Comparison of ENCODE assay signal across 8 mouse cellular contexts in the genomic region with DNA sequence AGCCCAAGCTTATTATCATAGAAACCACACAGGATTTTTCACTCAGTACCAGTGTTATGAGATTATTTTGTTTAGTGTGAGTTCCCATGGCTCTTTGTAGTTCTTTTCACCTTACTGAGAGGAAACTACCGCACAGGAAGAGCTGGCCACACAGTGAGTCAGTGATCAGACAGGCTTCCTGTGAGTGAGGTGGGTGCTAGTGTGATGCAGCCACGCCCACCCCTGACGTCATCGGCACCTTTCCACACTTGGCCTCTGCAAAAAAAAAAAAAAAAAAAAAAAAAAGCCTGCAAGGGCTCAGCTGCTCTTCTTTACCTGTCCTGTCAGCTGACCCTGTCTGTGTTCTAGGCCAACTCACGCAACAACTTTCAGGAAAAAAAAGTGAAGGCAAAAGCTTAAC. TPM values are rescaled to one million over a fixed set of nuclear protein-coding genes. Genes with fewer than 3 reads are reported as not detected.
DNase-seq lines count a peak whose midpoint lies in the region; ATAC-seq lines count a peak whose summit lies in the region.

No protein-coding gene starts in this region.

- ATAC-seq in activated CD4-positive, CD25-positive, alpha-beta regulatory T cell, adult 4 months = peak; percentile 92
- ATAC-seq in hematopoietic stem cell, adult 5-6 weeks (replicated peaks in 1 of 2; ENCODE audit: insufficient read depth in 1 of 2, low FRiP score in 2 of 2, low TSS enrichment in 1 of 2, low read depth in 1 of 2, poor library complexity in 2 of 2, severe bottlenecking in 2 of 2) = peak; percentile 98 to 99
- ATAC-seq in megakaryocyte-erythroid progenitor cell, adult 5-6 weeks (replicated peaks; ENCODE audit: low FRiP score, low TSS enrichment, poor library complexity, severe bottlenecking) = peak; percentile 76
- no peak for ATAC-seq in frontal cortex, adult (ENCODE audit: low TSS enrichment)

- DNase-seq in embryo, embryonic 10 days (ENCODE audit: low spot score) = peak; percentile 22
- no peak for DNase-seq in embryo, embryonic 9.5 days (ENCODE audit: extremely low spot score)
- DNase-seq in layer of hippocampus, adult 8-10 months (ENCODE audit: low spot score in 2 of 2) = no peak
- DNase-seq in layer of hippocampus, adult 11-12 months (ENCODE audit: low spot score) = no peak

RNA-seq across cellular contexts. Expression of a gene that starts 21.6 kb away (rescaled TPM):
- polyA plus RNA-seq in activated CD4-positive, CD25-positive, alpha-beta regulatory T cell, adult 4 months (2017; shearing (Covaris generic)) = 10 to 100 TPM; 11.3 to 16.4 TPM
- 0.50 and 0.69 TPM in 2 replicates for total RNA-seq in hematopoietic stem cell, adult 5-6 weeks (2017)
- not detected in 2 replicates for total RNA-seq in megakaryocyte-erythroid progenitor cell, adult 5-6 weeks (2014; fragmentation: Nextera tagmentation)
- 3.2 TPM in 1 of 2 replicates, not detected in the other for total RNA-seq in megakaryocyte-erythroid progenitor cell, adult 5-6 weeks (2017)
- under 1 TPM in 2 of 4 experiments, not detected in 2; 0.21 to 0.24 TPM for total RNA-seq in layer of hippocampus, adult 8-10 months (2022)
